Mouse (Mus musculus): ENCODE results near the gene Slc25a44.

- no peak for TF ChIP-seq CTCF (IDR thresholded peaks at IDR 0.05; ENCODE audit: control insufficient read depth, insufficient read depth, insufficient replicate concordance, low read depth, low read length)
- TF ChIP-seq POLR2A (IDR thresholded peaks at IDR 0.05; ENCODE audit: control insufficient read depth, low read depth, low read length) = no peak; the same call in 1 of the 2 replicates
These were observed 33.9 kb upstream of the Slc25a44 start for GRCm38 (mm10) chr3:88458778-88459219.
